Mouse (Mus musculus): ENCODE results near the gene Slc7a8.

DNA sequence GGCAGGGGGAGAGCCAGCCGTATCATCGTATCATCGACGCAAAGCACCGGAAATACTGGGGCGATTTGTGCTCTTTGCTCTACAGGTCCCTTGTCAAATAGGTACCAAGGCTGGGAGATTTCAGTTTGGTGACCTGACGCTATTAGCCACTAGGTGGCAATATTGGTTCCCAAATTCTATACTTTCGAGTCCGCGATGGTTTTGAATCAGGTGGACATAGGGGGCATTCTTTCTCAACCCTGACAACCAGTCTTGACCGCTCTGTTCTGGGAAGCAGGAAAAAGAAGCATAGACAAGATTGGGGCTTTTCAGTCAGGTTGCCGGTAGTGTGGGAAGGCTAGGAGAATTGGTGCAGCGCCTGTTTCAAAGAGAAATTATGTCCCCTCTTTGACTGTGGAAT, 67.6 kb downstream of the Slc7a8 start:
- TF ChIP-seq CTCF (IDR thresholded peaks at IDR 0.05; ENCODE audit: extremely low read depth, insufficient read length, insufficient replicate concordance, low read depth, low read length) (peak; percentile 34; the same call in 1 of the 2 replicates), POLR2A (IDR thresholded peaks at IDR 0.05; ENCODE audit: low read depth, low read length) (no peak)
